Mouse (Mus musculus): ENCODE results near the gene Klk13.

Klk13 gene

DNA sequence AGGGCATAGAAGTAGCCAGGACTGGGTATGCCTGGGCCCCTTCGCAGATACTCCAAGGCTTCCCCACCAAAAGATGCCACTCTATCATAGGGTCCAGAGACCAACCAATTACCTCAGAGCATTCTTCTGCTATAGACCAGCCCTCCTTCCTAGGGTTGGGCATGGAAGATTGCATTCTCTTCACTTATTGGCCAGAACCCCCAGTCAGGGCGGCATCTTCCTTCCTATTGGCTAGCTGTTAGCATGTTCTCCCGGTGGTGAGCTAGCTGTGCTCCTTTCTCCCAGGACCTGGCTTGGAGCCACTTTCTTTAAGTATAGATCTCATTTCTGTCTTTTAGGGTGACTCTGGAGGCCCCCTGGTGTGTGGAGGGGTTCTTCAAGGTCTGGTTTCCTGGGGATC, 60.5 kb downstream of the Klk13 start:
- DNase-seq = no peak

DNA sequence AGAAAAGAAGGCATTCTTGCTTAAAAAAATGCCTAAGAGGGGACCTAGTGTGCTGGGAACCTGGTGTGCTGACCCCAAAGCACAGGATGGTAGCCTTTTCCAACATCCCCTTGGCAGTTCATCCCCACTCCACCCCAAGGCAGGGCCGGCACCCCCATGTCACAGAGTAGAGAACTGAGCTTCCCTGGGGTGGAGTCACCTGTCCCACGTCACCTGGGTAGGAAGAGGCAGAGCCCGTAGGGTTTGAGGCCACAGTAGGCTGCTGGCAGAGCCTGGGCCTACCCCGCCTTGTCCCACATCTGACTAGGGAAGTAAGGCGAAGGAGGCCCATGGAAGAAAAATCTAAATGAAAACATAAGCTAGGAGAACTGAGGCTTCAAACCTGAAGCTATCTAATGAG, 62.0 kb downstream of the Klk13 start, which contains the start of gene Klk11:
TSS of gene Klk11 (plus strand) at position 241 of the 400 bp plus-strand sequence.
- DNase-seq = no peak

DNA sequence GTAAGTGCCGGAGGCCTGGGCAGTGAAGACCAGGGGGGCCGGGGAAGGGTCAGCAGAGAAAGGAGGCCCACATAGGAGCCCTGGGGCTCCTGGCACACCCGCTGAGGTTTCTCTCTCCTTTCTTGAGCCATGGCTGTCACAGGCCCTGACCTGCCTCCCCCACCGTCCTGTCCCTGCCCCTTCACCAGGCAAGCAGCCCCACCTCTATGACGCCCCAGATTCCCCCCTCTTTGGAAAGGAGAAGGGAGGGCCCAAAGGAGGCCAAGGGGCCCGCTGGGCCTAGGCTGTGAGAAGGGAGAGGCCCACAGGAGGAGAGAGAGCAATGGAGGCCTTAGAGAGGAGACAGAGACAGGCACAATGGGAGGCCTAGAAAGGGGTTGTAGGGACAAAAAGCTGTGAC, 62.4 kb downstream of the Klk13 start:
- no peak for DNase-seq

DNA sequence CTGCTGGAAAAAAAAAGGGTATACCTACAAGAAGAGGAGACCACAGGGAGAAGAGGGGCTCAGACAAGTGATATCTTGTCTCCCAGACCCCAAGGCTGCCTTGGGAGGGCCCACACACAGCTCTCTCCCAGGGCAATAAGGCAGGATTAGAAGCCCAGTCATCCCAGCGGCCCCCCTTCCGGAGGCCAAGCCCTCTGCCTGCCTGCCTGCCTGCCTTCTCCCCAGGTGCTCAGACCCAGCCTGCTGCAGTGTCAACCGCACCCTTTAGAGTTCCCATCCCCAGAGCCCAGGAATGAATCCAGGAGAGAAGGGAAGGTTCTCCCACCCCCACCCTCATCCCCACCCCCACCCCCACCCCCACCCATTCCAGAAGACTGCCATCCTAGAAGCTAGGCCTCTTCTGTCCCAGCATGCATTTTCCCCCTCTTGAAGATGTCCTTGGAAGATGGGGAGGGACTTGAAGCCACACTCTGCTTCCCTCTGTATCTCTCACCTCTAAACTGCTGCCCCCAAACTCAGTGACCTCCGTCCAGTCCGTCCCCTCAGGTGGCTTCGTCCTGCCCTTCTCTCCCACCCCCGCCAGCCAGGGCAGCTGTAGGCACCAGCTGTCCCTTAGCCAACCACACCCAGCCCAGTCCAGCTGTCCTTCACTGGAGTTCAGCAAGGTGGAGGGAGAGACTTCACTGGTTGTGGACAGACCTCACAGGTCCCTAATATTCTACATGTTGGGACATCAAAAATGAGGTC, 63.1 kb downstream of the Klk13 start:
- no peak for DNase-seq

DNA sequence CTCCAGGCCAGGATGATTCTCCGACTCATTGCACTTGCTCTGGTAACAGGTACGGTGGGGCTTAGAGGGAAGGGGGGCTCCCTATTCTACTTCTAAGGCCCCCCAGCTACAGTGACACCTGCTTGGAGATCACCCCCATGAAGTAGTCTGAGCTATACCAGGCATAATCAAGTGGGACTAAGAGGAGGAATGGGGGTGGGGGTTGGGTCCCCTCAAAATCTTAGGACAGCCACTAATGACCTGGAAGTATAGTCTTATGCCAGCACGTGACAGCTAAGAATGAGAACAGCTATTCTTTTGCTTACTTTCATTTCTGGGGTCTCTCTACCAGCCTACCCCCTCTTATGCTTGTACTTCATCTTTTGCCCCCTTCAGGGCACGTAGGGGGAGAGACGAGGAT, 64.1 kb downstream of the Klk13 start:
- no peak for DNase-seq
